Mouse (Mus musculus): ENCODE results near the gene Rbm42.

GRCm38 (mm10) chr7:30592772-30593423 lies 57.2 kb downstream of the Rbm42 start:
- TF ChIP-seq CTCF (conservative IDR thresholded peaks at IDR 0.05; ENCODE audit: low read length) (no peak), POU5F1 (IDR thresholded peaks at IDR 0.05; ENCODE audit: borderline replicate concordance, low read length) (no peak)

Measured in E14TG2a.4 (cell line).